Mouse (Mus musculus) adrenal gland, adult (tissue): ENCODE measurements around the gene Slc25a29.
A peak's percentile ranks its signal among the peaks of the same experiment; 100 is the strongest.
"Not testable (repeated sequence)": the region's sequence is repeated elsewhere in the genome, so short reads cannot be mapped to it uniquely, and the experiment has no call there.

ENCODE experiments used
- DNase-seq, 2 experiments: peaks; one replicate each; pipeline ENCODE4 v3.0.0; 2022 to 2023; ENCODE audit warnings: low spot score in 1 of 2; ENCODE audit not compliant: inconsistent age in 2 of 2

The Slc25a29 gene

DNA sequence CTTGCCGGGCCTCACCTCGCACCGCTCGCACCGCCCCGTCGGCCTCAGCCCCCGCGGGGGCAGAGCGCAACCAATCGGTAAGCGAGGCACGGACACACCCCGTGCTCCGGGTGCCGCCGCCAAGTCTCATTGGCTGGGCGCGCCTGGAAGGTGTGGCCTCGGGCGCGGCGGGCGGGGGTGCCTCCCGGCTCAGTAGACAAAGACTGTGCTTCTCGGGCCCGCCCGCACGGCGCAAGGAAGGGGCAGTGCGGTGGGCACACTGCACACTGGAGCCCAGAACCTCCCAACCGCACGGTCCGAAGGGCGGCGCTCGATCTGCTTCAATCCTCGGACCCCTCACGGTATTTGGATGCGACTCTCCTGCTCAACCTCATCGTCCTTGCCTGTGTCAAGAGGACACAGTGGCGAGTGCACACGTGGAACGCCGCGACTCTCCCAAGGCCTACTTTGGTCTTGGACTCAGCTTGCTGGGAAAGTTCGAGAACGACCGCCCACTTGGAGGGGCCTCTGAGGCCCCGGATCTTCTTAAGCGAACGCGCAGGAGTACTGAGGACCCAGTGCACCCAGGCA, at the start of gene Slc25a29, which contains the start of gene Slc25a47:
TSS of gene Slc25a29 (minus strand) at position 44 of the 570 bp plus-strand sequence.
TSS of gene Slc25a47 (plus strand) at position 207 of the 570 bp plus-strand sequence.
- peak; percentile 98 for DNase-seq

GRCm38 (mm10) chr12:108882776-108883175, 47.1 kb upstream of the Slc25a29 start:
- peak in 1 of 2 experiments; percentile 83 for DNase-seq

GRCm38 (mm10) chr12:108881192-108881591, 45.5 kb upstream of the Slc25a29 start:
- no peak for DNase-seq

GRCm38 (mm10) chr12:108880606-108881005, 44.9 kb upstream of the Slc25a29 start:
- no peak for DNase-seq

- no peak for DNase-seq
These were observed 43.5 kb upstream of the Slc25a29 start for GRCm38 (mm10) chr12:108879138-108879537.

DNA sequence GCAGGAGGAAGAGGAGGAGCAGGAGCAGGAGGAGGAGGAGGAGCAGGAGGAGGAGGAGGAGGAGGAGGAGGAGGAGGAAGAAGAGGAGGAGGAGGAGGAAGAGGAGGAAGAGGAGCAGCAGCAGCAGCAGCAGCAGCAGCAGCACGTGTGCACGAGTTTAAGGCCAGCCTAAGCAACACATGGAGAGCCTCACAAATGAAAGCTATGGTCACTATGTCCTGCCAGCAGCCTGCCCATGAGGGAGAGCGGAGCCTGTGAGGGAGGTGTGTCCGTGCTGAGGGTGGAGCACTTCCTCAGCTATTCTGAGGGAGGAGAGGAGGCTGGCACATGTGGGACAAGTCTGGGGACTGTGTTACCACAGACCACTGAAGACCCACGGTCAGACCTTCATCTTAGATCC, 37.4 kb upstream of the Slc25a29 start:
- DNase-seq: no peak

DNA sequence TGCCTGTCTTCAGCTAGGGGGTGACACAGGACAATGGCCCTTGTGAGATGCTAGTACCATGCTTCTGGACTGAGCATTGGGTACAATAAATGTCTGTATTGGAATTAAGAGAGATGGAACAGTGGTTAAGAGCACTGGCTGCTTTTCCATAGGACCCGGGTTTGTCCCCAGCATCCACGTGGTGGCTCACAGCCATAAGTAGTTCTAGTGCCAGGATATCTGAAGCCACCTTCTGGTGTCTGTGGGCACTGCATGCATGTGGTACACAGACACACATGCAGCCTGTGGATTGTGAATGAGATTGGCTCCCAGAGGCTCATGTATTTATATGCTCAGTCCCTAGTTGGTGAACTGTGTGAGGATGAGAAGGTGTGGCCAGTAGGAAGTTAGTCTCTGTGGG, 33.9 kb upstream of the Slc25a29 start:
- DNase-seq: peak in 1 of 2 experiments; percentile 51

DNA sequence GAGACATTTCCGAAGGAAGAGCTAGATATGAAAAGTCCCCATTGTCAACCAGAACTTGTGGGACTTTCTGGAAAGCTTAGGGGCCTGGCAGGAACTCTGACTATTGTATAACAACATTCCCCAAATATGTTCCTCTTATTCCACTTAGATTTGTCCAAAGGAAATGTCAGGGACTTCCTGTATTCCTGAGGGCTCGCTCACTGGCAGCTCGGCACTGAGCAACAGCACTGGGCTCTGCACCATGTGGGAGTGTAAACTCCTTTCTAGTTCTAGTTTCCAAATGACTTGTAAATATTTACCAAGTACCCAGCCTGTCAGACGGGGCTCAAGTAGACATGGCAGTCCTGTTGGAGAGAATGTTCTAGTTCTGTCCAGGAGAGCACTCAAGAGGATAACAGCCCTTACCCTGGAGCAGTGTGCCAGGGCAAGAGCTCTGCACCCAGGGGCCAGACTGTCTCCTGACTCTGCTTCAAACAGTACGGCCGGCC, 29.4 kb upstream of the Slc25a29 start:
- DNase-seq: peak in 1 of 2 experiments; percentile 16

GRCm38 (mm10) chr12:108858486-108858885, 22.8 kb upstream of the Slc25a29 start:
- DNase-seq: no peak

GRCm38 (mm10) chr12:108857589-108858184, 22.0 kb upstream of the Slc25a29 start:
- no peak for DNase-seq

DNA sequence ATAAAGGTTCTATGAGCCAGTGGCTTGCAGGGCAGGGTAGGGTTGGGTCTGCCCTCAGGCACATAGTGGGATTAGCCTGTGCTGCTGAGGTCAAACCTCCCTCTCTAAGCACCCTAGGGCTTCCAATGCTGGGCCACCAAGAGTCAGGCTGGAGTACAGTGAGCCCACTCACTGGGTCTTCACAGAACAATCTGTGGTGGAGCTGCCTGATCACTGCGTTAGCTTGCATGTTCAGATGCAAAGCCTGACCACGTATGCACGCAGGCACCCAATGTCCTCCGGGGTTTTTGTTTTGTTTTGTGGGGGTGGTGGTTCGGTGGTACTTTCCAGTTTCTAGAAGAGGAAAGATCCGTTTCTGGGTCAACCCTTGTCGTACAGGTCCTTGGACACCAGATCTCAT, 21.4 kb upstream of the Slc25a29 start:
- no peak for DNase-seq

GRCm38 (mm10) chr12:108856186-108856585, 20.5 kb upstream of the Slc25a29 start:
- DNase-seq: no peak

DNA sequence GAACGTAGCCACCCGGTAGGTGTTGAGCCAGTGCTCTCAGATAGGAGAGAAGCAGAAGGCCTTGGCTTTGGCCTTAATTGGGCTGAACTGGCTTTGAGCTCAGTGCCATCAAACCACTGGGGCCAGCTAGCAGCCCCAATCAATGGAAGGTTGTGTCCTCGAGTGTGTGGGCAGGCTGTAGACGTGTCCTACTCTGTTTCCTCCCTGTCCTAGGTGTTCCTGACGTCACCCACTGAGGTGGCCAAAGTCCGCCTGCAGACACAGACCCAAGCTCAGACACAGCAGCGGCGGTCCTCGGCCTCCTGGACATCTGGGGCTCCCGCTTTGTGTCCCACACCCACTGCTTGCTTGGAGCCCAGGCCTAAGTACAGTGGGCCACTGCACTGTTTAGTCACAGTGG, 19.4 kb upstream of the Slc25a29 start:
- DNase-seq: no peak

DNA sequence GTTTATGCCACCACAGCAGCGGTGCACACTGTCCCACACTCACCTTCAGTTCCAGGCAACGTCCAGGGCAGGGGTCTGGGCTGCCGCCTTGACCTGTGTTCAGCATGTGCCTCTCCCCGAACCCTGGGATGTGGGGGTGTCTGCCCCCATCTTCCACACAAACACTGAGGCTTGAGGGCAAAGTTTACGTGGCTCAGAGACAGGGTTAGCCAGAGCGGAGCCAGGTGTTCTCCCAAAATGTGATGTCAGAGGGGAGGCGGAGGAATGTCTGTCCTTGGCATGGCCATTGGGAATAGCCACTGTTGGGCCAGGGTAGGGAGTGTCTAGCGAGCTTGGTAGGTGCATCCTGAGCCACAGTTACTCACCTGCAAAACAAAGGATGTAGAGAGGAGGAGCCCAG, 17.1 kb upstream of the Slc25a29 start:
- no peak for DNase-seq

DNA sequence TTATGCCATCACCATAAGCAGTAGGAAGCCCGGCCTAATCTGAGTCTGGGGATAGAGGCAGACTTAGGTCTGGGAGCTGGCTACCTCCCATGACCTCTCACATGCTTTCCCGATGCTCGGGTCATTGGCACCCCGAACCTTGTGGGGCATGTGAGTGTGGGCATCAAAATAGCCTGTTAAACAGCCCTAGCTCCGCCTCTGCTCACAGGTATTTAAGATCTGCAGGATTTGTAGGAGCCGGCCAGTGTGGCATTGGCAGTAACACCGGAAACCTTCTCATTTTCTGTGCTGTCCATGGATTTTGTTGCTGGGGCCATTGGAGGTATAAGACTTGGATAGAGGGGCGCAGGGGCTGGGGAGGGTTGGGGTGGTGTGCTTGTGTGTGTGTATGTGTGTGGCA, 15.2 kb upstream of the Slc25a29 start:
- no peak for DNase-seq

GRCm38 (mm10) chr12:108850129-108850528, 14.4 kb upstream of the Slc25a29 start:
- peak in 1 of 2 experiments; percentile 12 for DNase-seq

DNA sequence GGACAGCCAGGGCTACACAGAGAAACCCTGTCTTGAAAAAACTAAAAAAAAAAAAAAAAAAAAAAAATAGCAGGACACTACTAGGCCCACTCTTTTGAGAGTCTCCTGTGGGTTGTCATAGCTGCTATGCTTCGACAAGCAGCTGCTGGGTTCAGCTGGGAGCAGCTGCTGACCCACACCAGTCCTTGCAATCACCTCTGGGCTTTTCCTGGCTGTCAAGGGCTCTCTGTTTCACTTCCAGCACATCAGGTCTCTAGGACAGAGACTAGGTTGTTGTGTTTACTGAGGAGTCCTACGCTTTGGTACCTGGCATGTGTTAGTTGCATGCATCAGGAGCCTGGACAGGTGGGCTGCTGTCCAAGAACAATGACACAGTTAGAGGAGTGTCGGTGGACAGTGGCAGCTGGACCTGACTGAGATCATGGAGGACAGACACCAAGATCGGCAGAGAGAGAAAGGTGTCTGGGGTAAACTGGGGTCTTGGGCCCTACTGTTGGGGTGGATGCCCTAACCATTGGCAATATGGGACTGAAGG, 13.9 kb upstream of the Slc25a29 start:
- no peak for DNase-seq

DNA sequence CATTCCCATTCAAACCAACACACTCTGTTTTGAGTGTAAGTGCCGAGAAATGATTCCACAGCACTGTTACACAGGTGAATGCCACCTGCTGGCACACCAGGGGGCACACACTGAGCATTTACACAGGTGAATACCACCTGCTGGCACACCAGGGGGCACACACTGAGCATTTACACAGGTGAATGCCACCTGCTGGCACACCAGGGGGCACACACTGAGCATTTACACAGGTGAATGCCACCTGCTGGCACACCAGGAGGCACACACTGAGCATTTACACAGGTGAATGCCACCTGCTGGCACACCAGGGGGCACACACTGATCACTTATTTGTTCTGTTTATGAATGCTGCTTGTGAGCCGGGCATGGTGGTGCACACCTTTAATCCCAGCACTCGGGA, 12.3 kb upstream of the Slc25a29 start:
- DNase-seq: not testable (repeated sequence)

GRCm38 (mm10) chr12:108842663-108843062, 7.0 kb upstream of the Slc25a29 start:
- DNase-seq: peak in 1 of 2 experiments; percentile 70

- no peak for DNase-seq
These were observed 5.5 kb upstream of the Slc25a29 start for GRCm38 (mm10) chr12:108841181-108841580.

GRCm38 (mm10) chr12:108836722-108837121, 1.0 kb upstream of the Slc25a29 start:
- DNase-seq: peak in 1 of 2 experiments; percentile 60

DNA sequence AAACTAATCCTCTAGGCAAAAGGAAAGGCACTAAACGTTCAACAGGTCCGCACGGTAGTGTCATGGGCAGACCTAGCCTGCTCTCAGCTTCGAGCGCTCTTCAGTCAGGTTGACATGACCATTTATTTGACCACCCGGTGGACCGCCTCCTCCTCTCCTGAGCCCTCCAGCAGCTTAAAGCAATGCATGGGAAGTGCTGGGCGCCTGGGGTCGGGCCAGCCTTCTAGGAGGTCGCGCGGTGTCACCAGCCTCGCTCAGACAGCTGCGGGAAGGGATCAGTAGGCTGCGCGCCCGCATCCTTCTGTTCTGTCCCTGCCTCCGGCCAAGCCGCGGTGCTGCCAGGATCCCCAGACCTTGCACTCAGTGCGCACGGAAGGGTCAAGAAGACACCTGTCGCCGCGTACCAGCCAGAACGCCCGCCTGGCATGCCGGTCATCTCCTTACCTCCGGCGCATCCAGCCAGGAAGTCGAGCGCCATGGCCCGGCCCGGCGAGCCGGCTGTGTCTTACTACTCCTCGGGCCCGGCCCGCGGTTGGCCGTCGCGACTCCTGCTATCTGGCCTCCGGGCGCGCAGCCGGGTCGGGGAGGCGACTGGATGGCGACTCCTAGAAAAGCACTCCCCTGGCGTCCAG, 359 bp downstream of the Slc25a29 start:
- no peak for DNase-seq
